Mouse (Mus musculus) testis, adult 2 months (tissue): ENCODE measurements around the gene Tmem120b.

Experiments
- CTCF ChIP-seq: fragments of 200-500 bp; IDR thresholded peaks from 2 replicates; pipeline ENCODE4 v1.5.1; 2012; ENCODE audit warnings: low read depth, mild to moderate bottlenecking, inconsistent platforms, low read length, moderate library complexity; ENCODE audit not compliant: control insufficient read depth, insufficient read depth, insufficient replicate concordance
- POLR2A ChIP-seq: fragments of 200-500 bp; IDR thresholded peaks from 2 replicates; pipeline ENCODE4 v1.6.1; 2012; ENCODE audit warnings: low read depth, mild to moderate bottlenecking, inconsistent platforms, low read length, moderate library complexity; ENCODE audit not compliant: control insufficient read depth

- TF ChIP-seq CTCF (no peak), POLR2A (no peak)
These were observed 48.7 kb upstream of the Tmem120b start for GRCm38 (mm10) chr5:123019336-123020016.
